Comparison of ENCODE assay signal across 21 mouse cellular contexts in genomic region chr3:94949645-94950044, GRCm38 (mm10). TPM values are rescaled to one million over a fixed set of nuclear protein-coding genes. Genes with fewer than 3 reads are reported as not detected.
A peak's percentile ranks its signal among the peaks of the same experiment; 100 is the strongest.
DNase-seq lines count a peak whose midpoint lies in the region; ATAC-seq and TF ChIP-seq lines count a peak whose summit lies in the region.
"Had no signal": no experiment of that assay in that cellular context is flagged by ENCODE, and none has a peak within 500 bp of the region (broad histone marks: within the 10 kb centered on the region; RNA-seq: fewer than 3 reads in every experiment).

No protein-coding gene starts in this region.

- H3K4me2 ChIP-seq in kidney, embryonic 14.5 days (replicated peaks; ENCODE audit: low read depth, low read length) = no peak overlapping the region
- H3K4me2 ChIP-seq: embryonic facial prominence, embryonic 15.5 days; heart, embryonic 11.5 days; hindbrain, embryonic 14.5 days; midbrain, embryonic 12.5 days; neural tube, embryonic 13.5 days had no signal

- peaks cover 12% of the 10 kb centered on the region for H3K4me1 ChIP-seq in kidney, adult 2 months (ENCODE audit: control insufficient read depth, insufficient read depth, low read length)
- peaks cover 9% of the 10 kb centered on the region for H3K4me1 ChIP-seq in kidney, embryonic 14.5 days (ENCODE audit: control insufficient read depth, insufficient read depth, low read length)
- peaks cover 37% of the 10 kb centered on the region for H3K4me1 ChIP-seq in megakaryocyte, embryonic 14.5 days
- peaks cover 5% of the 10 kb centered on the region; the same call in 1 of the 2 replicates for H3K4me1 ChIP-seq in small intestine, adult 2 months (ENCODE audit: control insufficient read depth, insufficient read depth, insufficient read length, low read length)

- H3K27me3 ChIP-seq in kidney, adult 2 months (replicated peaks; ENCODE audit: control insufficient read depth, insufficient read depth, low read length) = no peaks in the 10 kb centered on the region
- H3K27me3 ChIP-seq in kidney, embryonic 14.5 days (ENCODE audit: control insufficient read depth, insufficient read depth, low read length) = no peaks in the 10 kb centered on the region
- H3K27me3 ChIP-seq in megakaryocyte, embryonic 14.5 days (replicated peaks) = no peaks in the 10 kb centered on the region
- no peaks in the 10 kb centered on the region for H3K27me3 ChIP-seq in small intestine, adult 2 months (ENCODE audit: control insufficient read depth, insufficient read depth, low read length)
- H3K27me3 ChIP-seq: embryonic facial prominence, embryonic 15.5 days; neural tube, embryonic 13.5 days had no signal

- no peak for TF ChIP-seq CTCF in kidney, adult 2 months (conservative IDR thresholded peaks at IDR 0.05; ENCODE audit: insufficient read depth, insufficient read length, low read depth, low read length)
- TF ChIP-seq CTCF in small intestine, adult 2 months (IDR thresholded peaks at IDR 0.05; ENCODE audit: extremely low read depth, insufficient read length, insufficient replicate concordance, low read depth, low read length) = no peak

- ATAC-seq in kidney, embryonic 14.5 days (ENCODE audit: low FRiP score, low TSS enrichment) = no peak
- ATAC-seq in megakaryocyte, adult 5-6 weeks (ENCODE audit: poor library complexity, severe bottlenecking) = no peak
- ATAC-seq in activated CD4-positive, CD25-positive, alpha-beta regulatory T cell, adult 4 months = no peak
- ATAC-seq: forebrain, postnatal 0 days had no signal

- TF ChIP-seq POLR2A in kidney, adult 2 months (IDR thresholded peaks at IDR 0.05; ENCODE audit: low read depth, low read length) = no peak
- TF ChIP-seq POLR2A in small intestine, adult 2 months (IDR thresholded peaks at IDR 0.05; ENCODE audit: low read depth, low read length) = no peak

- DNase-seq in kidney, adult 2 months = peak; percentile 92
- DNase-seq in kidney, postnatal 14 days = peak; percentile 63
- no peak for DNase-seq in gastrocnemius, postnatal 4 days (ENCODE audit: low spot score in 2 of 2)
- DNase-seq: adrenal gland, postnatal 10 days; cerebellum, postnatal 25 days; forebrain, postnatal 0 days; gastrocnemius, postnatal 36 days; heart, postnatal 36 days; right cerebral cortex, adult 18-20 months; thymus, postnatal 25 days had no signal

- H3K27ac ChIP-seq in kidney, adult 2 months (ENCODE audit: insufficient read depth, low read depth, low read length) = peak overlapping the region; percentile 75; the same call in 1 of the 2 replicates
- H3K27ac ChIP-seq in kidney, embryonic 14.5 days (ENCODE audit: low read depth, low read length) = no peak overlapping the region
- H3K27ac ChIP-seq in small intestine, adult 2 months (ENCODE audit: insufficient read depth, low read depth, low read length) = 0 out of 2 replicates have a peak overlapping the region, but pooled peaks have one; percentile 46
- H3K27ac ChIP-seq: embryonic facial prominence, embryonic 15.5 days; forebrain, embryonic 10.5 days; hindbrain, embryonic 14.5 days; midbrain, embryonic 12.5 days; neural tube, embryonic 13.5 days had no signal

- 42% methylated on average over 3 of the region's 3 CpGs for WGBS in kidney, adult 2 months
- 89% methylated on average over 3 of the region's 3 CpGs for WGBS in kidney, embryonic 14.5 days
- WGBS in small intestine, adult 2 months = 15% methylated on average over 3 of the region's 3 CpGs

- H3K9ac ChIP-seq in kidney, embryonic 14.5 days (ENCODE audit: low read depth, low read length) = no peak overlapping the region
- H3K9ac ChIP-seq: embryonic facial prominence, embryonic 15.5 days; forebrain, postnatal 0 days; hindbrain, embryonic 14.5 days; midbrain, embryonic 12.5 days; neural tube, embryonic 13.5 days had no signal

- no peaks in the 10 kb centered on the region for H3K36me3 ChIP-seq in kidney, adult 2 months (ENCODE audit: control insufficient read depth, insufficient read depth, low read length)
- H3K36me3 ChIP-seq in kidney, embryonic 14.5 days (ENCODE audit: control insufficient read depth, insufficient read depth, low read length) = 0 out of 2 replicates have a peak, but pooled peaks cover 2% of the 10 kb centered on the region
- no peaks in the 10 kb centered on the region for H3K36me3 ChIP-seq in megakaryocyte, embryonic 14.5 days (replicated peaks; ENCODE audit: low read length)
- no peaks in the 10 kb centered on the region for H3K36me3 ChIP-seq in small intestine, adult 2 months (ENCODE audit: control insufficient read depth, insufficient read depth, low read length)
- H3K36me3 ChIP-seq: embryonic facial prominence, embryonic 15.5 days; midbrain, embryonic 12.5 days; neural tube, embryonic 13.5 days had no signal

- H3K4me3 ChIP-seq in kidney, adult 2 months (ENCODE audit: insufficient read depth, low read depth, low read length) = no peak overlapping the region
- H3K4me3 ChIP-seq in kidney, embryonic 14.5 days (ENCODE audit: low read length) = no peak overlapping the region
- peak overlapping the region; percentile 11 for H3K4me3 ChIP-seq in megakaryocyte, embryonic 14.5 days (replicated peaks)
- no peak overlapping the region for H3K4me3 ChIP-seq in small intestine, adult 2 months (ENCODE audit: low read depth, low read length)
- H3K4me3 ChIP-seq: embryonic facial prominence, embryonic 15.5 days; forebrain, embryonic 10.5 days; midbrain, embryonic 12.5 days; neural tube, embryonic 13.5 days had no signal

- no peaks in the 10 kb centered on the region for H3K9me3 ChIP-seq in kidney, embryonic 14.5 days (ENCODE audit: control insufficient read depth, low read length)
- H3K9me3 ChIP-seq in megakaryocyte, embryonic 14.5 days = 0 out of 2 replicates have a peak, but pooled peaks cover 3% of the 10 kb centered on the region
- H3K9me3 ChIP-seq: embryonic facial prominence, embryonic 15.5 days; forebrain, embryonic 10.5 days; midbrain, embryonic 12.5 days; neural tube, embryonic 13.5 days had no signal

RNA-seq across cellular contexts. Expression of gene Rfx5, which starts 4.2 kb away (rescaled TPM):
- polyA plus RNA-seq in kidney, adult 2 months (2012; rRNA removed) = 10.3 and 12.8 TPM in 2 replicates
- polyA plus RNA-seq in kidney, embryonic 14.5 days (2014; fragmentation: Nextera tagmentation; extraction: Ambion mirVana) = 8.7 and 13.0 TPM in 2 replicates
- polyA plus RNA-seq in megakaryocyte, embryonic 14.5 days (2012; ENCODE audit: insufficient read depth, low replicate concordance) = 0.45 TPM in 1 of 2 replicates, not detected in the other
- 7.0 and 9.1 TPM in 2 replicates for total RNA-seq in megakaryocyte, adult 5-6 weeks (2015)
- total RNA-seq in megakaryocyte, adult 5-6 weeks (2017) = 8.7 and 10.2 TPM in 2 replicates
- 5.5 and 5.7 TPM in 2 replicates for polyA plus RNA-seq in small intestine, adult 2 months (2012; rRNA removed)
- total RNA-seq in gastrocnemius, postnatal 4 days (2021) = 10 to 100 TPM; 14.7 to 16.8 TPM
- polyA plus RNA-seq in activated CD4-positive, CD25-positive, alpha-beta regulatory T cell, adult 4 months (2017; shearing (Covaris generic)) = 10 to 100 TPM in 1 of 2 experiments, 1 to 10 TPM in 1; 10.0 to 12.3 TPM

RNA-seq across cellular contexts. Expression of gene Selenbp1, which starts 16.8 kb away (rescaled TPM):
- 785 and 803 TPM in 2 replicates for polyA plus RNA-seq in kidney, adult 2 months (2012; rRNA removed)
- 35.6 and 40.0 TPM in 2 replicates for polyA plus RNA-seq in kidney, embryonic 14.5 days (2014; fragmentation: Nextera tagmentation; extraction: Ambion mirVana)
- polyA plus RNA-seq in megakaryocyte, embryonic 14.5 days (2012; ENCODE audit: insufficient read depth, low replicate concordance) = 14.7 and 28.8 TPM in 2 replicates
- total RNA-seq in megakaryocyte, adult 5-6 weeks (2015) = 22.8 and 26.8 TPM in 2 replicates
- 25.2 and 27.9 TPM in 2 replicates for total RNA-seq in megakaryocyte, adult 5-6 weeks (2017)
- 30.5 and 50.4 TPM in 2 replicates for polyA plus RNA-seq in small intestine, adult 2 months (2012; rRNA removed)
- 10 to 100 TPM; 14.8 to 15.4 TPM for total RNA-seq in gastrocnemius, postnatal 4 days (2021)
- 1 to 10 TPM; 4.5 to 4.6 TPM for polyA plus RNA-seq in activated CD4-positive, CD25-positive, alpha-beta regulatory T cell, adult 4 months (2017; shearing (Covaris generic))

RNA-seq across cellular contexts. Expression of gene Pi4kb, which starts 24.9 kb away (rescaled TPM):
- 35.9 and 41.7 TPM in 2 replicates for polyA plus RNA-seq in kidney, adult 2 months (2012; rRNA removed)
- polyA plus RNA-seq in kidney, embryonic 14.5 days (2014; fragmentation: Nextera tagmentation; extraction: Ambion mirVana) = 22.6 and 25.7 TPM in 2 replicates
- polyA plus RNA-seq in megakaryocyte, embryonic 14.5 days (2012; ENCODE audit: insufficient read depth, low replicate concordance) = 1.4 and 2.1 TPM in 2 replicates
- total RNA-seq in megakaryocyte, adult 5-6 weeks (2015) = 22.2 and 31.4 TPM in 2 replicates
- 17.9 and 21.4 TPM in 2 replicates for total RNA-seq in megakaryocyte, adult 5-6 weeks (2017)
- 14.2 and 20.9 TPM in 2 replicates for polyA plus RNA-seq in small intestine, adult 2 months (2012; rRNA removed)
- total RNA-seq in gastrocnemius, postnatal 4 days (2021) = 10 to 100 TPM; 47.5 to 49.3 TPM
- 10 to 100 TPM in 1 of 2 experiments, 1 to 10 TPM in 1; 9.5 to 10.9 TPM for polyA plus RNA-seq in activated CD4-positive, CD25-positive, alpha-beta regulatory T cell, adult 4 months (2017; shearing (Covaris generic))

Comparison
In these comparisons a context has a peak if more than half of its experiments do, and no peak if none do; other contexts are left out.
1. RNA of gene Selenbp1, which starts 16.8 kb away (polyA plus RNA-seq): 785 to 803 TPM in kidney, adult 2 months; 30.5 to 50.4 TPM in small intestine, adult 2 months, 35.6 to 40.0 TPM in kidney, embryonic 14.5 days, 14.7 to 28.8 TPM in megakaryocyte, embryonic 14.5 days and 4.5 to 4.6 TPM in activated CD4-positive, CD25-positive, alpha-beta regulatory T cell, adult 4 months; every median in the first group is over 10 times any median in the second.
2. DNase-seq: peak in kidney, adult 2 months (single experiment) and kidney, postnatal 14 days (single experiment); none in gastrocnemius, postnatal 4 days (0 of 2).